Mouse (Mus musculus) testis, adult 2 months (tissue): ENCODE measurements at regions not wholly inside any gene's neighbourhood (a gene's known extent, or its start where the extent isn't known, plus 50 kb on each side); places are given as distances from the start of the nearest gene placed in this dataset.

ENCODE experiments used
- CTCF ChIP-seq: fragments of 200-500 bp; IDR thresholded peaks from 2 replicates; pipeline ENCODE4 v1.5.1; 2012; ENCODE audit warnings: low read depth, mild to moderate bottlenecking, inconsistent platforms, low read length, moderate library complexity; ENCODE audit not compliant: control insufficient read depth, insufficient read depth, insufficient replicate concordance
- POLR2A ChIP-seq: fragments of 200-500 bp; IDR thresholded peaks from 2 replicates; pipeline ENCODE4 v1.6.1; 2012; ENCODE audit warnings: low read depth, mild to moderate bottlenecking, inconsistent platforms, low read length, moderate library complexity; ENCODE audit not compliant: control insufficient read depth

GRCm38 (mm10) chr12:33675508-33675907 lies 246.1 kb downstream of the Twistnb start:
- TF ChIP-seq CTCF (no peak), POLR2A (no peak)
